Mouse (Mus musculus) C2C12 (cell line): ENCODE data around the gene Atat1.
"Not testable (repeated sequence)": the region's sequence is repeated elsewhere in the genome, so short reads cannot be mapped to it uniquely, and the experiment has no call there.

Source experiments
- MYOG ChIP-seq: IDR thresholded peaks from one replicate; pipeline ENCODE4 v1.6.1; 2011; ENCODE audit not compliant: control insufficient read depth, insufficient read length; ENCODE audit errors: extremely low read depth
- USF1 ChIP-seq: IDR thresholded peaks from one replicate; pipeline ENCODE4 v1.6.1; 2011; ENCODE audit warnings: low read depth, mild to moderate bottlenecking, control low read depth, moderate library complexity

GRCm38 (mm10) chr17:35952559-35952958 lies 42.7 kb upstream of the Atat1 start:
- not testable (repeated sequence) for TF ChIP-seq MYOG, USF1
